Mouse (Mus musculus): ENCODE results near the gene Ddr2. TPM values are rescaled to one million over a fixed set of nuclear protein-coding genes. Genes with fewer than 3 reads are reported as not detected.
A peak's percentile ranks its signal among the peaks of the same experiment; 100 is the strongest.

Gene Ddr2
- polyA plus RNA-seq, 1 experiment from 2014 or later = 9.9 TPM

DNA sequence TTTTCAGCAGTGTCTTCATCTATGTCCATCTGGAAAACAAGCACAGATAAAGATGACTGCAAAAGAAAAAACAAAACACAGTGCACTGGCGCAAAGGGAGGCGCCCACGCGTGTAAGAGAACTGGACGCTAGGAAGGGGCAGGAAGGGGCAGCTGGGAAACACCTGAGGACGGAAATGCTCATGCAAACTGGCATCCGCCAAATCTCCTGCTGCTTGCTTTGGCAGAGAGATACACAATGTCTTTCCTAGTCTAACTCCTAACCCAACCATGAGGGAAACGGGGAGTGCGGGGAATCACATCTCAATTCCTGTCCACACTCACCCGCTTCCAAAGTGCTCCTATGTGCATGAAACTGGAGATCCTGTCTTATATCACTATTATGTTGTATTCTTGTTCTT lies 157.5 kb downstream of the Ddr2 start:
- Histone ChIP-seq H3K4me3 (no peak overlapping the region), H3K36me3 (peaks cover 60% of the 10 kb centered on the region), H3K4me1 (replicated peaks) (no peaks in the 10 kb centered on the region), H3K4me2 (no peak overlapping the region), H3K9me3 (no peaks in the 10 kb centered on the region), H3K9ac (no peak overlapping the region), H3K27me3 (no peaks in the 10 kb centered on the region), H3K27ac (replicated peaks) (no peak overlapping the region)
- WGBS = 92% methylated on average over 10 of the region's 10 CpGs
- ATAC-seq (ENCODE audit: low FRiP score, low read depth) = no peak

DNA sequence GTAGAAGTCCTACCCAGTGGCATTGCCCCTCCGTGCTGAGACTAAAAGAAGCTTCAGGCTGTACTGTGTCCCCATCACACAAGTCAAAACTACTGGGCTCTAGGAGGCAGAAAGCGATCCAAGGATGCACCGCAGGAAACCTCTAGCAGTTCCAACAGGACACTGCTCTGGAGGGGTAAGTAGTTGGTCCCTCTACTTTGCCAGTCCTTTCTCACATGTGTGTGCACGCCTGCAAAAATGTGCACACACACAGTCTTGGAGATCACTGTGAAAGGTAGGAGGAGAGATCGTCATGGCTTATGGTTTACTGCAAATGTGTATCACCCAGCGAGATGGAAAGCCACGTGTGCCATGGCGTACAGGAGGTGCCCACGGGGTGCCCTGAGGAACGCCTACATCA lies 157.9 kb downstream of the Ddr2 start:
- Histone ChIP-seq H3K27ac (replicated peaks) (no peak overlapping the region), H3K9me3 (no peaks in the 10 kb centered on the region), H3K36me3 (peaks cover 56% of the 10 kb centered on the region), H3K27me3 (no peaks in the 10 kb centered on the region), H3K4me3 (no peak overlapping the region), H3K4me2 (no peak overlapping the region), H3K9ac (no peak overlapping the region), H3K4me1 (replicated peaks) (no peaks in the 10 kb centered on the region)
- 96% methylated on average over 10 of the region's 10 CpGs for WGBS
- ATAC-seq (ENCODE audit: low FRiP score, low read depth) = no peak

DNA sequence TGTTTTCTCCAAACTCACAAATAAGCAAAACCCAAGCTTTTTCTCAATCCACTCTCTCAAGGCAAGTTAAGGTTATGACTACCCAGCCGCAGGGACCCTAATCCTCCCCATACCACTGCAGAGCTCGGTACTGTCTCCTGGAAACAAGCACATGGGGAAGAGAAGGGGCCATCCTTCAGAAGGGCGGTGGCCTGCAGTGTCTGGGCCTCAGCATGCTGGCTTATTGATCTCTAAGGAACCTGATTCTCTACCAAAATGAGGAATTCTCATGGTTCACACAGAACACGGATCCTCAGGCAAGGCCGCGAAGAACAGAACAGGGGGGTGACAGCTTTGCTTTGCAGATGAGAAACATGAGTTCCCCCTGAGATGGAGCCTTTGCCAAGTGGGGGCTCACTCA lies 159.0 kb downstream of the Ddr2 start:
- Histone ChIP-seq H3K4me3 (no peak overlapping the region), H3K4me2 (no peak overlapping the region), H3K27ac (replicated peaks) (no peak overlapping the region), H3K9me3 (no peaks in the 10 kb centered on the region), H3K27me3 (no peaks in the 10 kb centered on the region), H3K4me1 (replicated peaks) (no peaks in the 10 kb centered on the region), H3K9ac (no peak overlapping the region), H3K36me3 (peaks cover 52% of the 10 kb centered on the region)
- ATAC-seq (ENCODE audit: low FRiP score, low read depth) = no peak
- WGBS = 89% methylated on average over 6 of the region's 6 CpGs

DNA sequence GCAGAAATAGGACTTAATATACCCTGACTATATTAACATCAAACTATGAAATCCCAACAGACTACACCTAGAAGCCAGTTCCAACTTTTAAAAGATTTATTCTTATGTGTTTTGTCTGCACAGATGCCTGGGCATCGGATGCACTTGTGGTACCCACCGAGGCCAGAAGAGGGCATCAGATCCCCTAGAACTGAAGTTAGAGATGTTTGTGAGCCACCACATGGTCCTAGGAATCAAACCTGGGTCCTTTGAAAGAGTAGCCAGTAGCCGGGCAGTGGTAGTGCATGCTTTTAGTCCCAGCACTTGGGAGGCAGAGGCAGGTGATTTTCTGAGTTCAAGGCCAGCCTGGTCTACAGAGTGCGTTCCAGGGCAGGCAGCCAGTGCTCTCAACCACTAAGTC lies 159.9 kb downstream of the Ddr2 start:
- no peak for ATAC-seq (ENCODE audit: low FRiP score, low read depth)
- Histone ChIP-seq H3K27me3 (no peaks in the 10 kb centered on the region), H3K4me3 (no peak overlapping the region), H3K9me3 (no peaks in the 10 kb centered on the region), H3K9ac (no peak overlapping the region), H3K4me2 (no peak overlapping the region), H3K36me3 (peaks cover 46% of the 10 kb centered on the region), H3K27ac (replicated peaks) (no peak overlapping the region), H3K4me1 (replicated peaks) (no peaks in the 10 kb centered on the region)
- WGBS = 91% methylated on average over 4 of the region's 4 CpGs

DNA sequence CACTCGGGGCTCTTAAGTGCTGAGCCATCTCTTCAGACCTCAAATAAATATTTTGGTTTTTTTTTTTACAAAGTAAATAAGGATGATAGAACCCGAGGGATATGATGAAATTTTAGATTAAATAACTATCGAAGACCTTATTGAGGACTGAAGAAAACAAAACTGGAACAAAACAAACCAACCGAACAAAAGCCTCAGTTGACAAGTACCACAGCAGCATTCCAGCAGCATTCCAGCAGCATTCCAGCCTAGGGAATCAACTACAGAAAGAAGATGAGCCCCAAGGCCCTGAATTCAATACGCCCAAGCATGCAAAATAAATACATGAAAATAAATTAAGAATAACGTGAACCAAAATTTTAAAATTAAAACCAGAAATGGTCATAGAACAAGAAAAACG lies 160.6 kb downstream of the Ddr2 start:
- H3K27me3 ChIP-seq = no peaks in the 10 kb centered on the region
- H3K4me2 ChIP-seq = no peak overlapping the region
- WGBS = 71% methylated on average over 7 of the region's 7 CpGs
- peaks cover 39% of the 10 kb centered on the region for H3K36me3 ChIP-seq
- H3K9ac ChIP-seq = no peak overlapping the region
- no peak overlapping the region for H3K4me3 ChIP-seq
- H3K4me1 ChIP-seq (replicated peaks) = no peaks in the 10 kb centered on the region
- no peaks in the 10 kb centered on the region for H3K9me3 ChIP-seq
- H3K27ac ChIP-seq (replicated peaks) = no peak overlapping the region
- no peak for ATAC-seq (ENCODE audit: low FRiP score, low read depth)

DNA sequence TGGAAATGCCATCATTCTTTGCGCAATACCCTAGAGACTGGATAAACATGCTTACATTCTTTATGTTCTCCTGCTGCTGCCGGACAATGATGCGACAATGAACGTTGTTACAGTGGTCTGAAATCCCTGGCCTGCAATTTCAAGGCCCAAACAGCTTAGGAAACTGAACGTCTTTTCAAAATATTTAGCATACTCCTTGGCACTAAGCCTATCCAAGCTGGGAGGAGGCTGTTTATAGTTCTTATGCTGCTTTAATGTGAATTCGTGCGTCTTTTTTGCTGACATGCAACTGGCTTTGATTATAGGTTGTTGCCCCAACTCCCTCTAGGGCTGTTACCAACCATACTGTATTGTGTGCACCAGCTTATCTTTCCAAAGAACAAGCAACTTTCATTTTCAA lies 161.7 kb downstream of the Ddr2 start:
- Histone ChIP-seq H3K36me3 (peaks cover 30% of the 10 kb centered on the region), H3K27ac (replicated peaks) (no peak overlapping the region), H3K9me3 (no peaks in the 10 kb centered on the region), H3K4me3 (no peak overlapping the region), H3K27me3 (no peaks in the 10 kb centered on the region), H3K9ac (no peak overlapping the region), H3K4me2 (no peak overlapping the region), H3K4me1 (replicated peaks) (no peaks in the 10 kb centered on the region)
- WGBS = 82% methylated on average over 7 of the region's 7 CpGs
- no peak for ATAC-seq (ENCODE audit: low FRiP score, low read depth)

DNA sequence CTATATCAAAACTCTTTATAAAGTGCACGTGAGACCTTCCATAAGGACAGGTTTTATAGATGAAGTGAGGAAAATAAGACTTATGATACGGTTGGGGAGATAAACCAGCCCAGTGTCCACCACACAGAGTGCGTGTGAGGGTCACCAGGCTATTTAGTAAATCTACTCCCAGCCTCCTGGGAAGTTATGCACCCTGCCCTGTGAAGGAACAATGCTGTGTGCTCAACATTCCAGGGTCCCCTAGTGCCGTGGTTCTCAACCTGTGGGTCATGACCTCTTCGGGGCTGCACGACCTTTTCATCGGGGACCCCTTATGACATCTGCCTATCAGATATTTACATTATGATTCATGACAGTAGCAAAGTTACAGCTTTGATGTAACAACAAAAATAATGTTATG lies 162.3 kb downstream of the Ddr2 start:
- no peak overlapping the region for H3K27ac ChIP-seq (replicated peaks)
- H3K4me3 ChIP-seq = no peak overlapping the region
- 77% methylated on average over 7 of the region's 7 CpGs for WGBS
- no peaks in the 10 kb centered on the region for H3K4me1 ChIP-seq (replicated peaks)
- no peaks in the 10 kb centered on the region for H3K9me3 ChIP-seq
- no peak overlapping the region for H3K9ac ChIP-seq
- peaks cover 24% of the 10 kb centered on the region for H3K36me3 ChIP-seq
- H3K27me3 ChIP-seq = no peaks in the 10 kb centered on the region
- ATAC-seq (ENCODE audit: low FRiP score, low read depth) = no peak
- no peak overlapping the region for H3K4me2 ChIP-seq

DNA sequence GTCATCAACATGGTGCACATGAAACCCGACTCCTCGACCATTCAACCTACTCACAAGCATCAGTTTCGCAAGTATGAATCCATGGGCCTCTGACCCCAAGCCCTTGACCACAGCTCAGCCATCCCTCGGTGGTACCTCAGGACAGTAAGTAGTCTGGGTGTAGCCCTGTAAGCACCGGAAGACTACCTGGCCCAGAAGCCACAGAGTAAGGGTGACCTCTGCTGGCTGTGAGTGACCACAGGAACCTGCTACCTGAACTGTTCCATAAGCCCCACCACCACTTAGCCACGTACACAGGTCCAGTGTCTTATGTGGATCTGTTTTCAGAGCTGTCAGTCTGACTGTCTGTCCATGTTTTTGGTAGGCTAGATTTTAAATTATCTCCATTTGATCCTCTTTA lies 162.9 kb downstream of the Ddr2 start:
- ATAC-seq (ENCODE audit: low FRiP score, low read depth) = no peak
- H3K9ac ChIP-seq = no peak overlapping the region
- no peaks in the 10 kb centered on the region for H3K4me1 ChIP-seq (replicated peaks)

DNA sequence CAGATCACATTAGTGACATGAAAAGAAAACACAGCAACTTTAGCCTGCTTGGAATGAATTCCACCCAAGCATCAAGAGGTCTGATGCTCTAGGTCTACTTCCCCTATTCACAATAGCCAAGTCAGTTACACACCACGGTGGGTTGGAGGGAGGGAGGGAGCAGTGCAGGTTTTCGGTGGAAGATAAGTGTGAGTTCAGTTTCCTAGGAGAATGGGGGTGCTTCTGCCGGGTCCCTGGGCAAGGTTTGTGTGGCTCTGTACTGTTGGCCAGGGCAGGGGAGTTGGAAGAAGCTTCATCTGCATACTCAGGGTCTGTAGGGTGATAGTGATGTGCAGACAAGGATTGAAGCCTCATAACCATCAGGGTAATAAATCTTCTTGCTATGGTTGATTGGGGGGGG lies 164.6 kb downstream of the Ddr2 start:
- 79% methylated on average over 3 of the region's 3 CpGs for WGBS
- H3K9ac ChIP-seq = no peak overlapping the region
- H3K9me3 ChIP-seq = no peaks in the 10 kb centered on the region
- H3K27me3 ChIP-seq = no peaks in the 10 kb centered on the region
- no peaks in the 10 kb centered on the region for H3K4me1 ChIP-seq (replicated peaks)
- no peak overlapping the region for H3K27ac ChIP-seq (replicated peaks)
- H3K4me2 ChIP-seq = no peak overlapping the region
- 0 out of 2 replicates have a peak, but pooled peaks cover 4% of the 10 kb centered on the region for H3K36me3 ChIP-seq
- ATAC-seq (ENCODE audit: low FRiP score, low read depth) = no peak
- no peak overlapping the region for H3K4me3 ChIP-seq

More for the DNA sequence above, 162.9 kb downstream of the Ddr2 start:
- Histone ChIP-seq H3K4me2 (no peak overlapping the region), H3K9me3 (no peaks in the 10 kb centered on the region), H3K4me3 (no peak overlapping the region), H3K36me3 (peaks cover 17% of the 10 kb centered on the region), H3K27ac (replicated peaks) (no peak overlapping the region), H3K27me3 (no peaks in the 10 kb centered on the region)
- 86% methylated on average over 6 of the region's 6 CpGs for WGBS

DNA sequence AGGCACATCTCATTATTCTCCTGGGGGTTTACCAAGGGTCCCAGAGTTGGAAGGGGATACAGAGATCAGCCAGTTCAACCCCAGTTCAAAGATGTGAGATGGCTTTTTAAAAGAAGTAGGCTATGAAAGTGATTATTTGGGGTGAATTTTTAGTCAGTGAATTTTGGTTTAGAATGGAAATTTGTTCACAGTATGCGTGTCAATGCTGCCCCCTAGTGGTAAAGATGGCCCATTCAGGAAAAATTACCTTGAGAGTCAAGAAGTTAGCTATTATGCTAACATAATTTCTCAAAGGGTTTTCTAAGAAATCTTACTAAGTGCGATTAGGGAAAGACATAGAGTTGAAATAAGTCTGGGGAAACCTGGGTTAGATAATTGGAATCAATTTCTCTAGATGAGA lies 171.2 kb downstream of the Ddr2 start:
- H3K4me3 ChIP-seq = no peak overlapping the region
- 11% methylated on average over 2 of the region's 2 CpGs for whole genome bisulfite sequencing

DNA sequence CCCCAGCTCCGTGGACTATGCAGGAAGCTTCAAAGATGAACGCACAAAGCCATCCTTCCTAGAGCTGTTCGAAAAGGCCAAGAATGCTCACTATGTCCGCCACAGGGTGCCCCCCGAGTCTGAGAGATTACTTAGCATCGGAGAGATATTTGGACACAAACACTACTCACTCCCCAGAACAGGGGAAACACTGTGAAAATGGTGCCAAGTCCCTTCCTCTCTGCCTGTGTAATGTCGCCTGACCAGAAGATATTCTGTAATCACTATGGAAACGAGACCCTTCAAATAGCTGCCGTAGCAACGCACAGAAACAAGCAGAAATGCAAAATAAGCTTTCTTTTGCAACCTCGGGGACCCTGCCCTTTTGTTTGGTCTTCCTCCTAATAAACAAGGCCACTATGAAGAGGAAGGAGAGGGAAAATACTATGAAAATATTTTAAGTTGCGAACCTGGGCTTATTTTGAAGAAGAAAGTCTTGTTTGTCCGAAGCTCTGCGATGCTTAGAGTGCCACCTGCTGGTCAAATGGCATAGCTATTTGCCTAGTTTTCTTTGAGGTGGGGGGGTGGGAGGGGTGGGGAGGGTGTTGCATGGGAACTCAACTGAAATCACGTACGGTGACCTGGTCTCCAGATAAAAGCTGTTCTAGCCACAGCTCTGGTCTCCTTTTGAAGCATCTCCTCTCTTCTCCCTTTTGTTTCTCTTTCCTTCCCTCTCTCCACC lies 176.4 kb downstream of the Ddr2 start:
- WGBS = 24% methylated on average over 16 of the region's 16 CpGs
- ATAC-seq (ENCODE audit: low FRiP score, low read depth) = peak; percentile 85

More for the DNA sequence above, 171.2 kb downstream of the Ddr2 start:
- H3K4me2 ChIP-seq = no peak overlapping the region
- H3K36me3 ChIP-seq = no peaks in the 10 kb centered on the region
- peaks cover 6% of the 10 kb centered on the region; the same call in 1 of the 2 replicates for H3K4me1 ChIP-seq (replicated peaks)
- no peak for ATAC-seq (ENCODE audit: low FRiP score, low read depth)
- no peaks in the 10 kb centered on the region for H3K9me3 ChIP-seq
- H3K27ac ChIP-seq (replicated peaks) = no peak overlapping the region
- no peaks in the 10 kb centered on the region for H3K27me3 ChIP-seq
- H3K9ac ChIP-seq = no peak overlapping the region

DNA sequence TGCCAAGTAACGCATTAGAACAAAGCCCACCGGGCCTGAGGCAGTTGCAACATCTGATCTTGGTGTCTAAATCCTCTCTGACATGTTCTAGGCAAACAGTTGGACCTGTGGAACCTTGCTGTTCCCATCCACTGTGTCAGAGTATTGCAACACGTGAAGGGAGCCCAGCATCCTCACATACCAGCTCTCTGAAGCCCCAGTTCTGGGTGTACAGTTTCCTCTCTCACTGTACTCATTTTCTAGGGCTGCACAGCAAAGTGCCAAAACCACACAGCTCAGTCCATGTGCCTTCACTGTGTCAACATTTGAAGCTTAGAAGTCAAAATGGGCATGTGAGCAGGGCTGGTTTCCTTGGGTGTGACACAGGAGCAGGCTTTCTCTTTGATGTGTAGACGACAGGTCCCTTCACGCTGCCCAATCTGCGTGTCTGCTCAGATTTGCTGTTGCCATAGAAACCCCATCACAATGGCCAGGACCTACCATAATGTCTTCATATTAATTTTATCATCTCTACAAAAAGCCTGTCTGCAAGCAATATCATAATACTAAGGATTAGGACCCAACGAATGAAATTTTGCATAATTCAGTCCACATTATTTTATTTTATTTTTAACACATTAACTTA lies 178.3 kb downstream of the Ddr2 start:
- H3K4me1 ChIP-seq (replicated peaks) = peaks cover 23% of the 10 kb centered on the region
- 51% methylated on average over 7 of the region's 7 CpGs for WGBS
- H3K27ac ChIP-seq (replicated peaks) = peak overlapping the region; percentile 38
- ATAC-seq (ENCODE audit: low FRiP score, low read depth) = no peak; the same call in 1 of the 2 replicates
- no peak overlapping the region for H3K9ac ChIP-seq
- H3K4me2 ChIP-seq = no peak overlapping the region
- H3K27me3 ChIP-seq = no peaks in the 10 kb centered on the region
- H3K36me3 ChIP-seq = no peaks in the 10 kb centered on the region
- no peak overlapping the region for H3K4me3 ChIP-seq
- H3K9me3 ChIP-seq = no peaks in the 10 kb centered on the region

More for the DNA sequence above, 176.4 kb downstream of the Ddr2 start:
- Histone ChIP-seq H3K9ac (no peak overlapping the region), H3K4me1 (replicated peaks) (peaks cover 23% of the 10 kb centered on the region), H3K9me3 (no peaks in the 10 kb centered on the region), H3K4me2 (peak overlapping the region; percentile 49), H3K27ac (replicated peaks) (peak overlapping the region; percentile 73), H3K27me3 (no peaks in the 10 kb centered on the region), H3K4me3 (peak overlapping the region; percentile 22), H3K36me3 (no peaks in the 10 kb centered on the region)

All from hindbrain, embryonic 15.5 days (tissue).